Mouse (Mus musculus) midbrain, postnatal 0 days (tissue): ENCODE data around the gene Slc25a35. TPM values are rescaled to one million over a fixed set of nuclear protein-coding genes. Genes with fewer than 3 reads are reported as not detected.
"Not testable (repeated sequence)": the region's sequence is repeated elsewhere in the genome, so short reads cannot be mapped to it uniquely, and the experiment has no call there.

Experiments
- ATAC-seq: fragments of 200-750 bp; cut with Nextera tagmentation; 2 replicates; pipeline ENCODE4 v1.8.0; 2017; ENCODE audit warnings: moderate number of reproducible peaks, mild to moderate bottlenecking, moderate TSS enrichment, moderate library complexity; ENCODE audit not compliant: low FRiP score
- DNase-seq: peaks from one replicate; pipeline ENCODE4 v3.0.0-alpha.2; 2015; ENCODE audit warnings: low spot score
- H3K27ac ChIP-seq: fragments of 300-500 bp; sonication (generic); 2 replicates; pipeline ENCODE4 v1.5.1; 2014; ENCODE audit warnings: low read depth, mild to moderate bottlenecking, low read length, mixed read lengths
- H3K27me3 ChIP-seq: fragments of 300-500 bp; sonication (generic); 2 replicates; pipeline ENCODE4 v1.6.1; 2014; ENCODE audit warnings: low read length, control low read depth, mixed read lengths; ENCODE audit not compliant: insufficient read depth
- H3K36me3 ChIP-seq: fragments of 300-500 bp; sonication (generic); 2 replicates; pipeline ENCODE4 v1.6.1; 2014; ENCODE audit warnings: low read length, control low read depth, mixed read lengths; ENCODE audit not compliant: insufficient read depth
- H3K4me1 ChIP-seq: fragments of 300-500 bp; sonication (generic); 2 replicates; pipeline ENCODE4 v1.6.1; 2014; ENCODE audit warnings: mild to moderate bottlenecking, control low read depth, antibody characterized with exemption, low read length, mixed read lengths; ENCODE audit not compliant: insufficient read depth
- H3K4me2 ChIP-seq: fragments of 300-500 bp; sonication (generic); 2 replicates; pipeline ENCODE4 v1.6.1; 2014; ENCODE audit warnings: low read depth, mild to moderate bottlenecking, low read length, mixed read lengths; ENCODE audit not compliant: poor library complexity, severe bottlenecking
- H3K4me3 ChIP-seq: fragments of 300-500 bp; sonication (generic); 2 replicates; pipeline ENCODE4 v1.5.1; 2014; ENCODE audit warnings: low read depth, mild to moderate bottlenecking, low read length, moderate library complexity
- H3K9ac ChIP-seq: fragments of 300-500 bp; sonication (generic); replicated peaks from 2 replicates; pipeline ENCODE4 v1.6.1; 2014; ENCODE audit warnings: mild to moderate bottlenecking, low read length, moderate library complexity, mixed read lengths; ENCODE audit not compliant: poor library complexity, severe bottlenecking
- H3K9me3 ChIP-seq: fragments of 300-500 bp; sonication (generic); 2 replicates; pipeline ENCODE4 v1.6.1; 2016; ENCODE audit warnings: low read length, control low read depth
- CTCF ChIP-seq: IDR thresholded peaks from 2 replicates; pipeline ENCODE4 v1.5.1; 2016; ENCODE audit warnings: antibody characterized with exemption, mild to moderate bottlenecking
- WGBS: fragments of 180-500 bp; shearing (Covaris S2); extraction: QIAGEN DNeasy Blood & Tissue Kit; methylation state at CpG from one replicate; pipeline ENCODE4 v1.1.7; 2014; 5-methylcytosine and 5-hydroxymethylcytosine counted together
- polyA plus RNA-seq: library from polyadenylated mRNA; unstranded; fragments of >200 nt; fragmentation: Nextera tagmentation; extraction: Ambion mirVana; gene quantifications from 2 replicates; pipeline ENCODE4 v1.2.1, GENCODE M21; 2015
- total RNA-seq: library from RNA; depleted of rRNA; stranded (reverse); fragments of >200 nt; gene quantifications from 2 replicates; pipeline ENCODE4 v1.2.3, GENCODE M21; 2014

Slc25a35 gene
- total and polyA plus RNA-seq, 2 experiments from 2014 or later = 0.93 to 2.0 TPM

GRCm38 (mm10) chr11:68963405-68963804 lies 4.5 kb upstream of the Slc25a35 start:
- ATAC-seq = no peak
- 0 out of 2 replicates have a peak, but pooled peaks cover 5% of the 10 kb centered on the region for H3K4me1 ChIP-seq
- no peak overlapping the region for H3K9ac ChIP-seq
- no peak overlapping the region for H3K27ac ChIP-seq
- H3K4me2 ChIP-seq = no peak overlapping the region
- H3K4me3 ChIP-seq = no peak overlapping the region
- H3K9me3 ChIP-seq = no peaks in the 10 kb centered on the region
- H3K27me3 ChIP-seq = no peaks in the 10 kb centered on the region
- TF ChIP-seq CTCF = no peak
- WGBS = 81% methylated on average over 2 of the region's 2 CpGs
- no peak for DNase-seq
- H3K36me3 ChIP-seq = no peaks in the 10 kb centered on the region

DNA sequence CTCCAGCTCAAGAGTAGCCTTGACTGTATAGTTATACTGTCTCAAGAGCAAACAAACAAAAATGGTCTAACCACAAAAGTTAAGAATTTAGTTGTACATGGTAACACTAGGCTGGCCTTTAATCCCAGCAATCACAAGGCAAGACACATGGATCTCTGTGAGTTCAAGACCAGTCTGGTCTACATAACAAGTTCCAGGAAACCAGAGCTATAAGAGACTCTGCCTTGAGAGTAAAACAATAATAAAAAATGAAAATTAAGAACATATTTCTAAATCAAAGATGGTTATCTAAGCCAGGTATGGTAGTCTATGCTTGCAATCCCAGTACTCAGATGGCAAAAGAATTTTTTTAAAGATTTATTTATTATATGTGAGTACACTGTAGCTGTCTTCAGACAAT lies 2.9 kb upstream of the Slc25a35 start:
- H3K27ac ChIP-seq = no peak overlapping the region
- no peak overlapping the region for H3K4me2 ChIP-seq
- no peaks in the 10 kb centered on the region for H3K36me3 ChIP-seq
- no peak overlapping the region for H3K9ac ChIP-seq
- no peak for DNase-seq
- TF ChIP-seq CTCF = no peak
- no peaks in the 10 kb centered on the region for H3K9me3 ChIP-seq
- ATAC-seq = no peak
- 0 out of 2 replicates have a peak, but pooled peaks cover 9% of the 10 kb centered on the region for H3K4me1 ChIP-seq
- H3K27me3 ChIP-seq = no peaks in the 10 kb centered on the region
- no peak overlapping the region for H3K4me3 ChIP-seq

GRCm38 (mm10) chr11:68965845-68966244 lies 2.1 kb upstream of the Slc25a35 start:
- Histone ChIP-seq H3K9ac (no peak overlapping the region), H3K4me2 (no peak overlapping the region), H3K4me1 (0 out of 2 replicates have a peak, but pooled peaks cover 9% of the 10 kb centered on the region), H3K27ac (no peak overlapping the region), H3K9me3 (no peaks in the 10 kb centered on the region), H3K4me3 (no peak overlapping the region), H3K27me3 (no peaks in the 10 kb centered on the region), H3K36me3 (no peaks in the 10 kb centered on the region)
- DNase-seq (peak; percentile 67), ATAC-seq (no peak)
- TF ChIP-seq CTCF = peak; percentile 76
- 35% methylated on average over 3 of the region's 3 CpGs for WGBS

DNA sequence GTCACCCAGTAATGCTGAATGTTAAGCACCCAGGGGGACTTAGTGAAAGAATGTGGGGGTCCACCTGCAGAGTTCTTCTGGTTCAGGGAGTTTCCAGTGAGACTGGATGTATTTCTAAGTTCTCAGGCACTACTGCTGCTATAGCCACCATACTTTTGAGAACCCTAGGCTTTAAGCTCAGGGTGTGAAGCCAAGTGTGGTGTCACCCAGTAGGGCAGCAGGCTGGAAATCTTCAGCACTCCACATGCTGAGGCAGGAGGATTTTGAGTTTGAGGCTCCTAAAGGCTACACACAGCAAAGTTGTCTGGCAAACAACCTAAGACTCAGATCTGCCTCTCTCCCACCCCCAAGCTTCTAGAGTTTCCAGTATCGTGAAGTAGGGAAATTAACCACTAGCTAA lies 1.4 kb upstream of the Slc25a35 start:
- WGBS = 48% methylated on average over 1 of the region's 1 CpGs
- H3K4me3 ChIP-seq = no peak overlapping the region
- no peaks in the 10 kb centered on the region for H3K27me3 ChIP-seq
- no peak for TF ChIP-seq CTCF
- no peak overlapping the region; the same call in 1 of the 2 replicates for H3K4me2 ChIP-seq
- H3K4me1 ChIP-seq = 0 out of 2 replicates have a peak, but pooled peaks cover 9% of the 10 kb centered on the region
- no peaks in the 10 kb centered on the region for H3K9me3 ChIP-seq
- no peaks in the 10 kb centered on the region for H3K36me3 ChIP-seq
- H3K27ac ChIP-seq = no peak overlapping the region
- no peak overlapping the region for H3K9ac ChIP-seq
- no peak for ATAC-seq
- no peak for DNase-seq

DNA sequence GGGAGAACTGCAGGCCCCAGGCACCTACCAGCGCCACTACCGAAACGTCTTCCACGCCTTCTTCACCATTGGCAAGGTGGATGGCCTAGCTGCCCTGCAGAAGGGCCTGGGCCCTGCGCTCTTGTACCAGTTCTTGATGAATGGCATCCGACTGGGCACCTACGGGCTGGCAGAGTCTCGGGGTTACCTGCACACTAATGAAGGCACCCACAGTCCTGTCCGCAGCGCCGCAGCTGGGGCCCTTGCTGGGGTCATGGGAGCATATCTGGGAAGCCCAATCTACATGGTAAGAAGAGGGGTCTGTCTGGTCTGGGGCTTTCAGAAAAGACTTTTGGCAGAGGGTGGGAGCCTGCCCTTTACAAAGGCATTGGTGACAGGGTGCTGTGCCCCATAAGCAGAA lies 821 bp downstream of the Slc25a35 start:
- H3K36me3 ChIP-seq = no peaks in the 10 kb centered on the region
- DNase-seq (no peak), ATAC-seq (no peak)
- no peak overlapping the region for H3K4me3 ChIP-seq
- no peak overlapping the region for H3K27ac ChIP-seq
- H3K27me3 ChIP-seq = no peaks in the 10 kb centered on the region
- H3K9me3 ChIP-seq = no peaks in the 10 kb centered on the region
- 90% methylated on average over 11 of the region's 11 CpGs for WGBS
- H3K4me1 ChIP-seq = 0 out of 2 replicates have a peak, but pooled peaks cover 9% of the 10 kb centered on the region
- no peak for TF ChIP-seq CTCF
- H3K4me2 ChIP-seq = peak overlapping the region; percentile 94; the same call in 1 of the 2 replicates
- H3K9ac ChIP-seq = peak overlapping the region; percentile 71; the same call in 1 of the 2 replicates

GRCm38 (mm10) chr11:68970232-68970631 lies 2.3 kb downstream of the Slc25a35 start:
- DNase-seq = no peak
- H3K27ac ChIP-seq = no peak overlapping the region
- no peak overlapping the region for H3K4me3 ChIP-seq
- no peak overlapping the region for H3K4me2 ChIP-seq
- 60% methylated on average over 4 of the region's 4 CpGs for WGBS
- no peak for TF ChIP-seq CTCF
- H3K36me3 ChIP-seq = no peaks in the 10 kb centered on the region
- 0 out of 2 replicates have a peak, but pooled peaks cover 9% of the 10 kb centered on the region for H3K4me1 ChIP-seq
- H3K9me3 ChIP-seq = no peaks in the 10 kb centered on the region
- H3K27me3 ChIP-seq = peaks cover under 1% of the 10 kb centered on the region; the same call in 1 of the 2 replicates
- ATAC-seq = no peak
- no peak overlapping the region for H3K9ac ChIP-seq

DNA sequence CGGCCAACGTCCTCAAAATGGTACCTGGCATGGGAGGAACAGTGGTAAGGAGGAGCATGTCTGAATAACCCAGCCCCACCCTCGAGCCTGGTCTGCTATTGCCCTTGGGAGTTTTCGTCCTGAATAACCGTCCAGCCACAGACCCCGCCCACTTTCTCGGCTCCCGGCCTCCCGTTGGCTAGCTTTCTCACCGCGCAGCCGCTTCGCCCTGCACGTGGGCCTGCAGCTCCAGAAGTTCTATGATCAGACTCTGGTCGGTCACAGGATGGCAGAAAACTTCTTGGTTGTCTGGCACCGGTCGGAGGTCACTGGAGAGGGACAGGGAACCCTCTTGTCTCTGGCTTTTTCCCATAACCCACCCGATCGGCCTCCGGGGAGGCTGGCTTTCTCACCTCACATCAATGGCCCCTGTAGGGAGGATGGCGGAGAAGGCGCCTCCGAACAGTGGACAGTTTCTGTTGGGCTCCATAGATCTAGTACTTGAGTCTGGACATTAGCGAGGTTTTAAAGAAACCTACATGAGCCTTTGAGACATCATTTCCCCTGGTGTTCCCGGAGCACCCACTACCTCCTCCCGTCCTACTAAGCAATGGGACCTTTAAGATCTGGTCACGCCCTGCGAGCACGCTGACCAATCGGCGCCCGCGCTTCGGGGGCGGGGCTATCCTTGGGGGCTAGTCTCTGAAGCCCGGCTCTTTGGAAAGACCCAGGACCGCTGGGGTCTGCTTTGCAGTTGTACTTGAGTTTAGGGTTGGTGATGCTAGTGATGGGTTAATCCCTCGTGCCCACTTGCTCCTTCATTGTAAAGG lies 5.5 kb downstream of the Slc25a35 start:
- H3K4me3 ChIP-seq = peak overlapping the region; percentile 38
- peak overlapping the region; percentile 63 for H3K4me2 ChIP-seq
- not testable (repeated sequence) for H3K36me3 ChIP-seq, H3K27me3 ChIP-seq, H3K4me1 ChIP-seq, H3K9me3 ChIP-seq, H3K27ac ChIP-seq
- ATAC-seq (peak; percentile 78), DNase-seq (peak; percentile 79)
- peak overlapping the region; percentile 36; the same call in 1 of the 2 replicates for H3K9ac ChIP-seq
- WGBS = under 1% methylated on average over 36 of the region's 38 CpGs
